Mouse (Mus musculus) midbrain, postnatal 0 days (tissue): Measurements from ENCODE around the gene Rprd2. TPM values are rescaled to one million over a fixed set of nuclear protein-coding genes. Genes with fewer than 3 reads are reported as not detected.
"Not testable (repeated sequence)": the region's sequence is repeated elsewhere in the genome, so short reads cannot be mapped to it uniquely, and the experiment has no call there.

ENCODE experiments used
- ATAC-seq: fragments of 200-750 bp; cut with Nextera tagmentation; 2 replicates; pipeline ENCODE4 v1.8.0; 2017; ENCODE audit warnings: moderate number of reproducible peaks, mild to moderate bottlenecking, moderate TSS enrichment, moderate library complexity; ENCODE audit not compliant: low FRiP score
- DNase-seq: peaks from one replicate; pipeline ENCODE4 v3.0.0-alpha.2; 2015; ENCODE audit warnings: low spot score
- H3K27ac ChIP-seq: fragments of 300-500 bp; sonication (generic); 2 replicates; pipeline ENCODE4 v1.5.1; 2014; ENCODE audit warnings: low read depth, mild to moderate bottlenecking, low read length, mixed read lengths
- H3K27me3 ChIP-seq: fragments of 300-500 bp; sonication (generic); 2 replicates; pipeline ENCODE4 v1.6.1; 2014; ENCODE audit warnings: low read length, control low read depth, mixed read lengths; ENCODE audit not compliant: insufficient read depth
- H3K36me3 ChIP-seq: fragments of 300-500 bp; sonication (generic); 2 replicates; pipeline ENCODE4 v1.6.1; 2014; ENCODE audit warnings: low read length, control low read depth, mixed read lengths; ENCODE audit not compliant: insufficient read depth
- H3K4me1 ChIP-seq: fragments of 300-500 bp; sonication (generic); 2 replicates; pipeline ENCODE4 v1.6.1; 2014; ENCODE audit warnings: mild to moderate bottlenecking, control low read depth, antibody characterized with exemption, low read length, mixed read lengths; ENCODE audit not compliant: insufficient read depth
- H3K4me2 ChIP-seq: fragments of 300-500 bp; sonication (generic); 2 replicates; pipeline ENCODE4 v1.6.1; 2014; ENCODE audit warnings: low read depth, mild to moderate bottlenecking, low read length, mixed read lengths; ENCODE audit not compliant: poor library complexity, severe bottlenecking
- H3K4me3 ChIP-seq: fragments of 300-500 bp; sonication (generic); 2 replicates; pipeline ENCODE4 v1.5.1; 2014; ENCODE audit warnings: low read depth, mild to moderate bottlenecking, low read length, moderate library complexity
- H3K9ac ChIP-seq: fragments of 300-500 bp; sonication (generic); replicated peaks from 2 replicates; pipeline ENCODE4 v1.6.1; 2014; ENCODE audit warnings: mild to moderate bottlenecking, low read length, moderate library complexity, mixed read lengths; ENCODE audit not compliant: poor library complexity, severe bottlenecking
- H3K9me3 ChIP-seq: fragments of 300-500 bp; sonication (generic); 2 replicates; pipeline ENCODE4 v1.6.1; 2016; ENCODE audit warnings: low read length, control low read depth
- CTCF ChIP-seq: IDR thresholded peaks from 2 replicates; pipeline ENCODE4 v1.5.1; 2016; ENCODE audit warnings: antibody characterized with exemption, mild to moderate bottlenecking
- WGBS: fragments of 180-500 bp; shearing (Covaris S2); extraction: QIAGEN DNeasy Blood & Tissue Kit; methylation state at CpG from one replicate; pipeline ENCODE4 v1.1.7; 2014; 5-methylcytosine and 5-hydroxymethylcytosine counted together
- polyA plus RNA-seq: library from polyadenylated mRNA; unstranded; fragments of >200 nt; fragmentation: Nextera tagmentation; extraction: Ambion mirVana; gene quantifications from 2 replicates; pipeline ENCODE4 v1.2.1, GENCODE M21; 2015
- total RNA-seq: library from RNA; depleted of rRNA; stranded (reverse); fragments of >200 nt; gene quantifications from 2 replicates; pipeline ENCODE4 v1.2.3, GENCODE M21; 2014

The Rprd2 gene
- total and polyA plus RNA-seq, 2 experiments from 2014 or later: 23.6 to 28.8 TPM

DNA sequence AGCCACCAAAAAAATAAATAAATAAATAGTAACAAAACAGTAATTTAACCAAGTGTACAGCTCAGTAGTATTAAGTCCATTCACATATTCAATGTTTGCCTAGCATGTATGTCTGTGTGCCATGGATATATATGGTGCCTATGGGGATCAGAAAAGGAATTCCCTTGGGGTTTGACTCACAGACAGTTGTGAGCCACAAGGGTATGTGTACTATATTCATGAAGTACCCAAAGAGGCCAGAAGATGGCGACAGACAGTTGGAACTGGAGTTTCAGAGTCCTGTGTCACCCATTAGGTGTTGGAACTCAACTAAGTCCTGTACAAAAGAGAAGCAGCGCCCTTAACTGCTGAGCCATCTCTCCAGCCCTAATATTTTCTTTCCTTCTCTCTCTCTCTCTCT, 43.1 kb upstream of the Rprd2 start:
- peak; percentile 84 for TF ChIP-seq CTCF
- peak; percentile 90 for DNase-seq
- Histone ChIP-seq H3K27me3 (no peaks in the 10 kb centered on the region), H3K9ac (no peak overlapping the region), H3K4me3 (no peak overlapping the region), H3K36me3 (peaks cover 2% of the 10 kb centered on the region; the same call in 1 of the 2 replicates), H3K27ac (no peak overlapping the region), H3K4me2 (no peak overlapping the region), H3K4me1 (no peaks in the 10 kb centered on the region), H3K9me3 (no peaks in the 10 kb centered on the region)
- ATAC-seq: 0 out of 2 replicates have a peak, but pooled peaks have one; percentile 49
- WGBS: 36% methylated on average over 2 of the region's 2 CpGs

DNA sequence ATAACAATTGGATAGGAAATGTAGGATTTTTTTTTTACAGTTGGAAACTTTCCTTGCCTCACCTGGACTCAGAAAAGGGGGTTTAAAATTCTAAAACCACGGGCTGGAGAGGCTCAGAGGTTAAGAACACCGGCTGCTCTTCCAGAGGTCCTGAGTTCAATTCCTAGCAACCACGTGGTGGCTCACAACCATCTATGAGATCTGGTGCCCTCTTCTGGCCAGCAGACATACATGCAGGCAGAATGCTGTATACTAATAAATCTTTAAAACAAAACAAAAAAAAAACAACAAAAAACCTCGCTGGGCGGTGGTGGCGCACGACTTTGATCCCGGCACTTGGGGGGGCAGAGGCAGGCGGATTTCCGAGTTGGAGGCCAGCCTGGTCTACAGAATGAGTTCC, 42.6 kb upstream of the Rprd2 start:
- Histone ChIP-seq H3K9me3 (no peaks in the 10 kb centered on the region), H3K27me3 (no peaks in the 10 kb centered on the region), H3K4me2 (no peak overlapping the region), H3K9ac (no peak overlapping the region), H3K27ac (no peak overlapping the region), H3K4me1 (no peaks in the 10 kb centered on the region), H3K4me3 (no peak overlapping the region), H3K36me3 (peaks cover 2% of the 10 kb centered on the region; the same call in 1 of the 2 replicates)
- 82% methylated on average over 10 of the region's 10 CpGs for WGBS
- TF ChIP-seq CTCF: peak; percentile 52
- ATAC-seq (no peak), DNase-seq (no peak)

DNA sequence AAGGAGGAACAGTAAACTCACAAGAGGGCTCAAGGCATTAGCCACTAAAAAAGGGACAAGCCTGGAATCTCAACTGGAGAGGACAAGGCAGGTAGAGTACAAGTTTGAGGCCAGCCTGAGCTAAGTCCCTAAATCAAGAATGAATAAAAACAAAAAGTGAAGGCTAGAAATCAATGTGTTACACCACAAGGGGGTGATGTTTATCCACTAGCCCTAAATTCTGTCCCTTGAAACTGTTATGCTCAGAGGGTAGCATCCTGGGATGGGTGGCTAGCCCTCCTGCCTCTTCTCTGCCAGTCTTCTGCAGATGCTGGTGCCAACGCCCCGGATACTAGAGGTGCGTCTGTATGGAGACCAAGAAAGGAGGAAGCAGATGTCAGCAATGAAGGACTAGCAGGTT, 41.7 kb upstream of the Rprd2 start:
- TF ChIP-seq CTCF: peak; percentile 36
- Histone ChIP-seq H3K9me3 (no peaks in the 10 kb centered on the region), H3K27me3 (no peaks in the 10 kb centered on the region), H3K36me3 (peaks cover 2% of the 10 kb centered on the region; the same call in 1 of the 2 replicates), H3K27ac (no peak overlapping the region), H3K4me2 (no peak overlapping the region), H3K4me1 (no peaks in the 10 kb centered on the region), H3K9ac (no peak overlapping the region), H3K4me3 (no peak overlapping the region)
- no peak for ATAC-seq
- WGBS: 81% methylated on average over 3 of the region's 3 CpGs
- DNase-seq: no peak

DNA sequence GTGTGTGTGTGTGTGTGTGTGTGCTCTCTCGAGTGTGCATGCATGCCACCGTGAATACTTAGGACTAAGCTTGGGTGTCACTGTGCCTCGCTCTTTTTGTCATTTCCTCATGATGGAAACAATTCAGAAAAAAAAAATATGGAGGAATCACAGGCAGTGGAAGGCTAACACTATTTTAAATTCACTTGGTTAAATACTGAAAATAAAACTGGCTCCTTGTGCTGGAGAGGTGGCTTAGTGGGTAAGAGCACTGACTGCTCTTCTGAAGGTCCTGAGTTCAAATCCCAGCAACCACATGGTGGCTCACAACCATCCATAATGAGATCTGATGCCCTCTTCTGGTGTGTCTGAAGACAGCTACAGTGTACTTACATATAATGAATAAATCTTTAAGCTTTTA, 39.6 kb upstream of the Rprd2 start:
- ATAC-seq, H3K36me3 ChIP-seq, H3K4me2 ChIP-seq, H3K27ac ChIP-seq, DNase-seq, H3K4me3 ChIP-seq, H3K4me1 ChIP-seq, H3K9me3 ChIP-seq, H3K9ac ChIP-seq, H3K27me3 ChIP-seq: not testable (repeated sequence)
- 79% methylated on average over 3 of the region's 3 CpGs for WGBS

DNA sequence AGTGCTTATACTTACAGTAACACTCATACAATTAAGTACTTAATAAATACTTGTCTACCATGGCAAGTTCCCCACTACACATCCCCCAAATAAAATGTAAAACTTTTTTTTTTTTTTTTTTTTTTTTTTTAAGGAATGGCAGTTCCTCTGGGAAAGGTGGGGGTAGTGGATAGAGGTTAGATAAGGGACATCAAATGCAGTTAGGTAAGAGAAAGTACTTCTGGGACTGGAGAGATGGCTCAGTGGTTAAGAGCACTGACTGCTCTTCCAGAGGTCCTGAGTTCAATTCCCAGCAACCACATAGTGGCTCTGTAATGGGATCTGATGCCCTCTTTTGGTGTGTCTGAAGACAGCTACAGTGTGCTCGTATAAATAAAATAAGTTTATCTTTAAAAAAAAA, 38.4 kb upstream of the Rprd2 start:
- not testable (repeated sequence) for H3K4me3 ChIP-seq, H3K9ac ChIP-seq, ATAC-seq, DNase-seq, H3K27me3 ChIP-seq, H3K27ac ChIP-seq, H3K4me1 ChIP-seq, H3K4me2 ChIP-seq, H3K36me3 ChIP-seq, H3K9me3 ChIP-seq
- WGBS: 90% methylated on average over 1 of the region's 1 CpGs

DNA sequence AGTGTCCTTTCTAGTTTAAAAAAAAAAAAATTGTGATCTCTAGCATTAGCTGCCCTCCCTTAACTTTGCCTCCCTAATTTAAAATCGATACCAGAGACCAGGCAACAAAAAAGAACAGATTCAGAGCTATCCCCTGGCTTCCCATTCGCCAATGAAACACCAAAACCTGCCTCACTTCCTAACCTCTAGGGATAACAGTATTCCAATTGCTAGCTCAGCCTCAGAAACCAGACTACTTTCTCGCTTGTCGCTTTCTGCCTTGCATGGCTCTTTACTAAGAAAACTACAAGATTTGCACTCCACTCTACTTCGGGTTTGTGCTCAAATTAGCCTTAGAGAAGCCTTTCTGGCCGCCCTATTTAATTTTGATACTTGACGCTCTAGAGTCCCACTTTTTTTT, 37.5 kb upstream of the Rprd2 start:
- no peak for DNase-seq
- H3K27ac ChIP-seq: peak overlapping the region; percentile 32; the same call in 1 of the 2 replicates
- H3K36me3 ChIP-seq: peaks cover 6% of the 10 kb centered on the region; the same call in 1 of the 2 replicates
- H3K4me3 ChIP-seq: peak overlapping the region; percentile 85
- H3K4me2 ChIP-seq: peak overlapping the region; percentile 78
- WGBS: 23% methylated on average over 7 of the region's 7 CpGs
- H3K27me3 ChIP-seq: no peaks in the 10 kb centered on the region
- H3K9me3 ChIP-seq: no peaks in the 10 kb centered on the region
- peak overlapping the region; percentile 74; the same call in 1 of the 2 replicates for H3K9ac ChIP-seq
- H3K4me1 ChIP-seq: peaks cover 2% of the 10 kb centered on the region; the same call in 1 of the 2 replicates
- peak; percentile 14; the same call in 1 of the 2 replicates for ATAC-seq
- no peak for TF ChIP-seq CTCF
